Mouse (Mus musculus) cortical plate, adult 2 months (tissue): ENCODE measurements around the gene Abcg1.

ENCODE experiments used
- CTCF ChIP-seq: fragments of 200-500 bp; IDR thresholded peaks from 2 replicates; pipeline ENCODE4 v1.5.1; 2011; ENCODE audit warnings: mild to moderate bottlenecking, control low read depth, low read length; ENCODE audit not compliant: insufficient read depth; ENCODE audit errors: extremely low read depth
- POLR2A ChIP-seq: fragments of 200-500 bp; IDR thresholded peaks from 2 replicates; pipeline ENCODE4 v1.6.1; 2011; ENCODE audit warnings: mild to moderate bottlenecking, low read length, control low read depth; ENCODE audit not compliant: insufficient read depth; ENCODE audit errors: extremely low read depth

- TF ChIP-seq CTCF, result no peak
- TF ChIP-seq POLR2A, result no peak
These were observed 4.0 kb downstream of the Abcg1 start for GRCm38 (mm10) chr17:31061346-31062095.
